Mouse (Mus musculus) liver, adult (tissue): ENCODE measurements around the gene Atl1.

Source experiments
- GATA4 ChIP-seq: IDR thresholded peaks from 2 replicates; pipeline ENCODE4 v1.6.1; 2014; ENCODE audit warnings: mild to moderate bottlenecking, low read length; ENCODE audit not compliant: insufficient replicate concordance

The Atl1 gene

GRCm38 (mm10) chr12:69965644-69966043 is 73.2 kb downstream of the Atl1 start:
- no peak for TF ChIP-seq GATA4

GRCm38 (mm10) chr12:69966071-69966470 is 73.7 kb downstream of the Atl1 start:
- no peak for TF ChIP-seq GATA4

GRCm38 (mm10) chr12:69967112-69967511 is 74.7 kb downstream of the Atl1 start:
- no peak for TF ChIP-seq GATA4

- TF ChIP-seq GATA4: no peak
Measured at GRCm38 (mm10) chr12:69968154-69968553, 75.7 kb downstream of the Atl1 start.

- no peak for TF ChIP-seq GATA4
Measured at GRCm38 (mm10) chr12:69973666-69974065, 81.3 kb downstream of the Atl1 start.

GRCm38 (mm10) chr12:69976688-69977087 is 84.3 kb downstream of the Atl1 start:
- TF ChIP-seq GATA4: no peak

- no peak for TF ChIP-seq GATA4
Measured at GRCm38 (mm10) chr12:69977376-69977998, 85.1 kb downstream of the Atl1 start.

GRCm38 (mm10) chr12:69982874-69983273 is 90.5 kb downstream of the Atl1 start:
- TF ChIP-seq GATA4: no peak

GRCm38 (mm10) chr12:69985546-69985945 is 93.1 kb downstream of the Atl1 start:
- TF ChIP-seq GATA4: no peak

- no peak for TF ChIP-seq GATA4
Measured at GRCm38 (mm10) chr12:69986241-69986762, 93.9 kb downstream of the Atl1 start.

- TF ChIP-seq GATA4: peak; percentile 44; the same call in 1 of the 2 replicates
Measured at GRCm38 (mm10) chr12:69986786-69987497, 94.5 kb downstream of the Atl1 start, which contains the start of gene Sav1. TSS of gene Sav1 (minus strand) at chr12:69987002.

- no peak for TF ChIP-seq GATA4
Measured at GRCm38 (mm10) chr12:69995382-69995781, 103.0 kb downstream of the Atl1 start.

GRCm38 (mm10) chr12:69998186-69998983 is 106.0 kb downstream of the Atl1 start:
- no peak for TF ChIP-seq GATA4

- no peak for TF ChIP-seq GATA4
Measured at GRCm38 (mm10) chr12:70005103-70005502, 112.7 kb downstream of the Atl1 start.

- TF ChIP-seq GATA4: no peak
Measured at GRCm38 (mm10) chr12:70010356-70010755, 117.9 kb downstream of the Atl1 start.
